Mouse (Mus musculus): Measurements from ENCODE around the gene Rbm20. TPM values are rescaled to one million over a fixed set of nuclear protein-coding genes. Genes with fewer than 3 reads are reported as not detected.
A peak's percentile ranks its signal among the peaks of the same experiment; 100 is the strongest.

Rbm20 gene
- polyA plus RNA-seq, 1 experiment from 2014 or later = 0.52 TPM

GRCm38 (mm10) chr19:53668821-53669220, 8.3 kb upstream of the Rbm20 start:
- ATAC-seq = no peak
- Histone ChIP-seq H3K4me2 (replicated peaks; ENCODE audit: low read depth) (no peak overlapping the region), H3K36me3 (ENCODE audit: control insufficient read depth, insufficient read depth) (no peaks in the 10 kb centered on the region), H3K27ac (ENCODE audit: low read depth, low read length) (no peak overlapping the region), H3K4me1 (replicated peaks; ENCODE audit: control insufficient read depth, insufficient read depth, low read length) (no peaks in the 10 kb centered on the region), H3K4me3 (ENCODE audit: low read depth, low read length) (no peak overlapping the region), H3K27me3 (replicated peaks; ENCODE audit: control insufficient read depth, insufficient read depth, low read length) (peaks cover 14% of the 10 kb centered on the region), H3K9me3 (ENCODE audit: control insufficient read depth) (no peaks in the 10 kb centered on the region), H3K9ac (ENCODE audit: low read depth, low read length) (no peak overlapping the region)
- no peak for TF ChIP-seq CTCF (IDR thresholded peaks at IDR 0.05; ENCODE audit: low read depth)
- WGBS = 87% methylated on average over 7 of the region's 7 CpGs

- Histone ChIP-seq H3K27ac (ENCODE audit: low read depth, low read length) (no peak overlapping the region), H3K36me3 (ENCODE audit: control insufficient read depth, insufficient read depth) (no peaks in the 10 kb centered on the region), H3K9ac (ENCODE audit: low read depth, low read length) (no peak overlapping the region), H3K27me3 (replicated peaks; ENCODE audit: control insufficient read depth, insufficient read depth, low read length) (peaks cover 31% of the 10 kb centered on the region), H3K9me3 (ENCODE audit: control insufficient read depth) (no peaks in the 10 kb centered on the region), H3K4me2 (replicated peaks; ENCODE audit: low read depth) (no peak overlapping the region), H3K4me1 (replicated peaks; ENCODE audit: control insufficient read depth, insufficient read depth, low read length) (no peaks in the 10 kb centered on the region), H3K4me3 (ENCODE audit: low read depth, low read length) (no peak overlapping the region)
- no peak for ATAC-seq
- WGBS = 47% methylated on average over 12 of the region's 12 CpGs
- no peak for TF ChIP-seq CTCF (IDR thresholded peaks at IDR 0.05; ENCODE audit: low read depth)
Observed at GRCm38 (mm10) chr19:53670625-53671141, 6.4 kb upstream of the Rbm20 start.

GRCm38 (mm10) chr19:53671432-53671831, 5.7 kb upstream of the Rbm20 start:
- Histone ChIP-seq H3K4me2 (replicated peaks; ENCODE audit: low read depth) (no peak overlapping the region), H3K27me3 (replicated peaks; ENCODE audit: control insufficient read depth, insufficient read depth, low read length) (peaks cover 36% of the 10 kb centered on the region), H3K27ac (ENCODE audit: low read depth, low read length) (no peak overlapping the region), H3K4me1 (replicated peaks; ENCODE audit: control insufficient read depth, insufficient read depth, low read length) (no peaks in the 10 kb centered on the region), H3K4me3 (ENCODE audit: low read depth, low read length) (no peak overlapping the region), H3K9me3 (ENCODE audit: control insufficient read depth) (no peaks in the 10 kb centered on the region), H3K36me3 (ENCODE audit: control insufficient read depth, insufficient read depth) (no peaks in the 10 kb centered on the region), H3K9ac (ENCODE audit: low read depth, low read length) (no peak overlapping the region)
- 59% methylated on average over 3 of the region's 3 CpGs for WGBS
- ATAC-seq = no peak
- no peak for TF ChIP-seq CTCF (IDR thresholded peaks at IDR 0.05; ENCODE audit: low read depth)

- Histone ChIP-seq H3K4me1 (replicated peaks; ENCODE audit: control insufficient read depth, insufficient read depth, low read length) (no peaks in the 10 kb centered on the region), H3K27ac (ENCODE audit: low read depth, low read length) (no peak overlapping the region), H3K4me2 (replicated peaks; ENCODE audit: low read depth) (no peak overlapping the region), H3K27me3 (replicated peaks; ENCODE audit: control insufficient read depth, insufficient read depth, low read length) (peaks cover 61% of the 10 kb centered on the region), H3K9ac (ENCODE audit: low read depth, low read length) (no peak overlapping the region), H3K9me3 (ENCODE audit: control insufficient read depth) (no peaks in the 10 kb centered on the region), H3K4me3 (ENCODE audit: low read depth, low read length) (no peak overlapping the region), H3K36me3 (ENCODE audit: control insufficient read depth, insufficient read depth) (no peaks in the 10 kb centered on the region)
- no peak for TF ChIP-seq CTCF (IDR thresholded peaks at IDR 0.05; ENCODE audit: low read depth)
- no peak for ATAC-seq
- WGBS = 35% methylated on average over 9 of the region's 9 CpGs
Observed at GRCm38 (mm10) chr19:53674131-53674925, 2.8 kb upstream of the Rbm20 start.

GRCm38 (mm10) chr19:53676228-53676627, 878 bp upstream of the Rbm20 start:
- H3K9me3 ChIP-seq (ENCODE audit: control insufficient read depth) = no peaks in the 10 kb centered on the region
- TF ChIP-seq CTCF (IDR thresholded peaks at IDR 0.05; ENCODE audit: low read depth) = no peak
- H3K9ac ChIP-seq (ENCODE audit: low read depth, low read length) = no peak overlapping the region
- H3K27ac ChIP-seq (ENCODE audit: low read depth, low read length) = no peak overlapping the region
- H3K36me3 ChIP-seq (ENCODE audit: control insufficient read depth, insufficient read depth) = no peaks in the 10 kb centered on the region
- peak overlapping the region; percentile 46 for H3K4me3 ChIP-seq (ENCODE audit: low read depth, low read length)
- no peak for ATAC-seq
- peak overlapping the region; percentile 95 for H3K4me2 ChIP-seq (replicated peaks; ENCODE audit: low read depth)
- WGBS = under 1% methylated on average over 26 of the region's 26 CpGs
- no peaks in the 10 kb centered on the region for H3K4me1 ChIP-seq (replicated peaks; ENCODE audit: control insufficient read depth, insufficient read depth, low read length)
- H3K27me3 ChIP-seq (replicated peaks; ENCODE audit: control insufficient read depth, insufficient read depth, low read length) = peaks cover 57% of the 10 kb centered on the region

- ATAC-seq = no peak
- WGBS = 98% methylated on average over 9 of the region's 9 CpGs
- no peak overlapping the region for H3K4me3 ChIP-seq (ENCODE audit: low read depth, low read length)
Observed at GRCm38 (mm10) chr19:53679194-53679593, 2.1 kb downstream of the Rbm20 start.

More at GRCm38 (mm10) chr19:53679194-53679593, 2.1 kb downstream of the Rbm20 start:
- Histone ChIP-seq H3K4me2 (replicated peaks; ENCODE audit: low read depth) (no peak overlapping the region), H3K9me3 (ENCODE audit: control insufficient read depth) (no peaks in the 10 kb centered on the region), H3K4me1 (replicated peaks; ENCODE audit: control insufficient read depth, insufficient read depth, low read length) (no peaks in the 10 kb centered on the region), H3K27me3 (replicated peaks; ENCODE audit: control insufficient read depth, insufficient read depth, low read length) (peaks cover 49% of the 10 kb centered on the region), H3K9ac (ENCODE audit: low read depth, low read length) (no peak overlapping the region), H3K27ac (ENCODE audit: low read depth, low read length) (no peak overlapping the region), H3K36me3 (ENCODE audit: control insufficient read depth, insufficient read depth) (no peaks in the 10 kb centered on the region)
- TF ChIP-seq CTCF (IDR thresholded peaks at IDR 0.05; ENCODE audit: low read depth) = no peak
